Mouse (Mus musculus) stomach, postnatal 0 days (tissue): ENCODE data around the gene Pole4. TPM values are rescaled to one million over a fixed set of nuclear protein-coding genes. Genes with fewer than 3 reads are reported as not detected.

ENCODE experiments used
- ATAC-seq: fragments of 200-750 bp; cut with Nextera tagmentation; 2 replicates; pipeline ENCODE4 v1.8.0; 2017; ENCODE audit not compliant: low FRiP score, low TSS enrichment
- DNase-seq: peaks from one replicate; pipeline ENCODE4 v3.0.0-alpha.2; 2016; ENCODE audit warnings: low spot score
- H3K27ac ChIP-seq: fragments of 300-500 bp; sonication (generic); replicated peaks from 2 replicates; pipeline ENCODE4 v1.5.1; 2014; ENCODE audit warnings: mild to moderate bottlenecking, control low read depth
- H3K27me3 ChIP-seq: fragments of 300-500 bp; sonication (generic); 2 replicates; pipeline ENCODE4 v1.6.1; 2014; ENCODE audit warnings: low read length; ENCODE audit not compliant: control insufficient read depth, insufficient read depth
- H3K36me3 ChIP-seq: fragments of 300-500 bp; sonication (generic); 2 replicates; pipeline ENCODE4 v1.6.1; 2014; ENCODE audit warnings: low read length, mixed read lengths; ENCODE audit not compliant: control insufficient read depth, insufficient read depth
- H3K4me1 ChIP-seq: fragments of 300-500 bp; sonication (generic); replicated peaks from 2 replicates; pipeline ENCODE4 v1.6.1; 2014; ENCODE audit warnings: antibody characterized with exemption; ENCODE audit not compliant: control insufficient read depth, insufficient read depth
- H3K4me2 ChIP-seq: fragments of 300-500 bp; sonication (generic); replicated peaks from 2 replicates; pipeline ENCODE4 v1.6.1; 2014; ENCODE audit warnings: low read depth, mild to moderate bottlenecking, control low read depth, moderate library complexity
- H3K4me3 ChIP-seq: fragments of 300-500 bp; sonication (generic); 2 replicates; pipeline ENCODE4 v1.5.1; 2014; ENCODE audit warnings: low read depth, low read length, control low read depth
- H3K9ac ChIP-seq: fragments of 300-500 bp; sonication (generic); 2 replicates; pipeline ENCODE4 v1.6.1; 2014; ENCODE audit warnings: mild to moderate bottlenecking, low read length, control low read depth, mixed read lengths
- H3K9me3 ChIP-seq: fragments of 300-500 bp; sonication (generic); 2 replicates; pipeline ENCODE4 v1.6.1; 2016; ENCODE audit warnings: low read length; ENCODE audit not compliant: control insufficient read depth
- CTCF ChIP-seq: IDR thresholded peaks from 2 replicates; pipeline ENCODE4 v1.5.1; 2016; ENCODE audit warnings: antibody characterized with exemption, low read depth, mild to moderate bottlenecking, moderate library complexity
- EP300 ChIP-seq: optimal IDR thresholded peaks from 2 replicates; pipeline ENCODE3; 2016; ENCODE audit warnings: antibody characterized with exemption
- WGBS: fragments of 180-500 bp; shearing (Covaris S2); extraction: QIAGEN DNeasy Blood & Tissue Kit; methylation state at CpG from one replicate; pipeline ENCODE4 v1.1.7; 2014; 5-methylcytosine and 5-hydroxymethylcytosine counted together
- polyA plus RNA-seq: library from polyadenylated mRNA; unstranded; fragments of >200 nt; fragmentation: Nextera tagmentation; extraction: Ambion mirVana; gene quantifications from 2 replicates; pipeline ENCODE4 v1.2.1, GENCODE M21; 2015

The Pole4 gene
- polyA plus RNA-seq, 1 experiment from 2014 or later = 84.5 TPM

GRCm38 (mm10) chr6:82575445-82575844 lies 129.7 kb downstream of the Pole4 start:
- H3K27me3 ChIP-seq = no peaks in the 10 kb centered on the region
- ATAC-seq (no peak), DNase-seq (no peak)
- H3K4me2 ChIP-seq = no peak overlapping the region
- WGBS = 72% methylated on average over 5 of the region's 5 CpGs
- no peaks in the 10 kb centered on the region for H3K36me3 ChIP-seq
- no peaks in the 10 kb centered on the region for H3K9me3 ChIP-seq
- H3K27ac ChIP-seq = no peak overlapping the region
- H3K9ac ChIP-seq = no peak overlapping the region
- no peak overlapping the region for H3K4me3 ChIP-seq
- no peaks in the 10 kb centered on the region for H3K4me1 ChIP-seq
- TF ChIP-seq EP300 (no peak), CTCF (no peak)

Other genes with a start within 250 kb of the Pole4 start
- 7.1 and 8.9 TPM in 2 replicates for gene Hk2, start 69.1 kb upstream of the Pole4 start, polyA plus RNA-seq
- 0.58 and 0.67 TPM in 2 replicates for gene Sema4f, start 234.4 kb upstream of the Pole4 start, polyA plus RNA-seq
- 0.08 and 0.28 TPM in 2 replicates for gene M1ap, start 241.5 kb upstream of the Pole4 start, polyA plus RNA-seq